Mouse (Mus musculus): ENCODE results near the gene Hoxd8.

Hoxd8 gene

GRCm38 (mm10) chr2:74710929-74711543, 6.6 kb downstream of the Hoxd8 start:
- in situ Hi-C loops (cut with MboI, MseI): no loop called here

- in situ Hi-C loops (cut with MboI, MseI): no loop called here
These were observed 7.6 kb downstream of the Hoxd8 start, which contains the start of the genes Hoxd3 and Hoxd4 for GRCm38 (mm10) chr2:74711721-74712621. Gene Hoxd3, plus strand, starts transcription at chr2:74711927. Gene Hoxd4, plus strand, starts transcription at chr2:74711929.

- in situ Hi-C loops (cut with MboI, MseI): no loop called here
These were observed 9.1 kb downstream of the Hoxd8 start for GRCm38 (mm10) chr2:74713239-74714150.

GRCm38 (mm10) chr2:74714156-74714789, 9.9 kb downstream of the Hoxd8 start:
- in situ Hi-C loops (cut with MboI, MseI): no loop called here

- in situ Hi-C loops (cut with MboI, MseI): no loop called here
These were observed 10.5 kb downstream of the Hoxd8 start for GRCm38 (mm10) chr2:74714881-74715280.

GRCm38 (mm10) chr2:74715504-74716241, 11.3 kb downstream of the Hoxd8 start:
- in situ Hi-C loops (cut with MboI, MseI): no loop called here

- in situ Hi-C loops (cut with MboI, MseI): loop anchor here (5.0 kb wide), 1 partner anchor 242 kb away; no protein-coding TSS in a partner anchor
These were observed 16.0 kb downstream of the Hoxd8 start for GRCm38 (mm10) chr2:74720384-74720783.

GRCm38 (mm10) chr2:74720955-74721491, 16.6 kb downstream of the Hoxd8 start:
- in situ Hi-C loops (cut with MboI, MseI): loop anchor here (5.0 kb wide), 1 partner anchor 241 kb away; no protein-coding TSS in a partner anchor

- in situ Hi-C loops (cut with MboI, MseI): loop anchor here (5.0 kb wide), 1 partner anchor 240 kb away; no protein-coding TSS in a partner anchor
These were observed 17.5 kb downstream of the Hoxd8 start for GRCm38 (mm10) chr2:74721882-74722281.

GRCm38 (mm10) chr2:74722949-74723348, 18.5 kb downstream of the Hoxd8 start:
- in situ Hi-C loops (cut with MboI, MseI): loop anchor here (5.0 kb wide), 1 partner anchor 239 kb away; no protein-coding TSS in a partner anchor

GRCm38 (mm10) chr2:74724244-74725015, 20.0 kb downstream of the Hoxd8 start:
- in situ Hi-C loops (cut with MboI, MseI): loop anchor here (5.0 kb wide), 1 partner anchor 238 kb away; no protein-coding TSS in a partner anchor

- in situ Hi-C loops (cut with MboI, MseI): no loop called here
These were observed 20.8 kb downstream of the Hoxd8 start for GRCm38 (mm10) chr2:74725171-74725570.

- in situ Hi-C loops (cut with MboI, MseI): no loop called here
These were observed 22.1 kb downstream of the Hoxd8 start, which contains the start of gene Gm28230 for GRCm38 (mm10) chr2:74726551-74726950. Gene Gm28230, plus strand, starts transcription at chr2:74726728.

GRCm38 (mm10) chr2:74726973-74727639, 22.7 kb downstream of the Hoxd8 start:
- in situ Hi-C loops (cut with MboI, MseI): no loop called here

- in situ Hi-C loops (cut with MboI, MseI): no loop called here
These were observed 23.4 kb downstream of the Hoxd8 start for GRCm38 (mm10) chr2:74727640-74728302.

GRCm38 (mm10) chr2:74728303-74728680, 23.9 kb downstream of the Hoxd8 start:
- in situ Hi-C loops (cut with MboI, MseI): no loop called here

GRCm38 (mm10) chr2:74730331-74730730, 25.9 kb downstream of the Hoxd8 start:
- in situ Hi-C loops (cut with MboI, MseI): no loop called here

- in situ Hi-C loops (cut with MboI, MseI): no loop called here
These were observed 26.6 kb downstream of the Hoxd8 start for GRCm38 (mm10) chr2:74731055-74731454.

All from T-helper 2 cell (primary cell).